Mouse (Mus musculus) stomach, postnatal 0 days (tissue): ENCODE data around the gene Smg6. TPM values are rescaled to one million over a fixed set of nuclear protein-coding genes. Genes with fewer than 3 reads are reported as not detected.

Source experiments
- ATAC-seq: fragments of 200-750 bp; cut with Nextera tagmentation; 2 replicates; pipeline ENCODE4 v1.8.0; 2017; ENCODE audit not compliant: low FRiP score, low TSS enrichment
- DNase-seq: peaks from one replicate; pipeline ENCODE4 v3.0.0-alpha.2; 2016; ENCODE audit warnings: low spot score
- H3K27ac ChIP-seq: fragments of 300-500 bp; sonication (generic); replicated peaks from 2 replicates; pipeline ENCODE4 v1.5.1; 2014; ENCODE audit warnings: mild to moderate bottlenecking, control low read depth
- H3K27me3 ChIP-seq: fragments of 300-500 bp; sonication (generic); 2 replicates; pipeline ENCODE4 v1.6.1; 2014; ENCODE audit warnings: low read length; ENCODE audit not compliant: control insufficient read depth, insufficient read depth
- H3K36me3 ChIP-seq: fragments of 300-500 bp; sonication (generic); 2 replicates; pipeline ENCODE4 v1.6.1; 2014; ENCODE audit warnings: low read length, mixed read lengths; ENCODE audit not compliant: control insufficient read depth, insufficient read depth
- H3K4me1 ChIP-seq: fragments of 300-500 bp; sonication (generic); replicated peaks from 2 replicates; pipeline ENCODE4 v1.6.1; 2014; ENCODE audit warnings: antibody characterized with exemption; ENCODE audit not compliant: control insufficient read depth, insufficient read depth
- H3K4me2 ChIP-seq: fragments of 300-500 bp; sonication (generic); replicated peaks from 2 replicates; pipeline ENCODE4 v1.6.1; 2014; ENCODE audit warnings: low read depth, mild to moderate bottlenecking, control low read depth, moderate library complexity
- H3K4me3 ChIP-seq: fragments of 300-500 bp; sonication (generic); 2 replicates; pipeline ENCODE4 v1.5.1; 2014; ENCODE audit warnings: low read depth, low read length, control low read depth
- H3K9ac ChIP-seq: fragments of 300-500 bp; sonication (generic); 2 replicates; pipeline ENCODE4 v1.6.1; 2014; ENCODE audit warnings: mild to moderate bottlenecking, low read length, control low read depth, mixed read lengths
- H3K9me3 ChIP-seq: fragments of 300-500 bp; sonication (generic); 2 replicates; pipeline ENCODE4 v1.6.1; 2016; ENCODE audit warnings: low read length; ENCODE audit not compliant: control insufficient read depth
- CTCF ChIP-seq: IDR thresholded peaks from 2 replicates; pipeline ENCODE4 v1.5.1; 2016; ENCODE audit warnings: antibody characterized with exemption, low read depth, mild to moderate bottlenecking, moderate library complexity
- EP300 ChIP-seq: optimal IDR thresholded peaks from 2 replicates; pipeline ENCODE3; 2016; ENCODE audit warnings: antibody characterized with exemption
- WGBS: fragments of 180-500 bp; shearing (Covaris S2); extraction: QIAGEN DNeasy Blood & Tissue Kit; methylation state at CpG from one replicate; pipeline ENCODE4 v1.1.7; 2014; 5-methylcytosine and 5-hydroxymethylcytosine counted together
- polyA plus RNA-seq: library from polyadenylated mRNA; unstranded; fragments of >200 nt; fragmentation: Nextera tagmentation; extraction: Ambion mirVana; gene quantifications from 2 replicates; pipeline ENCODE4 v1.2.1, GENCODE M21; 2015

Smg6 gene
- polyA plus RNA-seq, result 6.1 and 6.7 TPM in 2 replicates

GRCm38 (mm10) chr11:74925577-74926387 lies at the start of gene Smg6, which contains the start of gene Srr:
Gene Smg6, plus strand, starts transcription at chr11:74925823.
Gene Srr, minus strand, starts transcription at chr11:74925948.
- TF ChIP-seq EP300, result no peak
- TF ChIP-seq CTCF, result no peak; the same call in 1 of the 2 replicates
- peak; percentile 93 for ATAC-seq

DNA sequence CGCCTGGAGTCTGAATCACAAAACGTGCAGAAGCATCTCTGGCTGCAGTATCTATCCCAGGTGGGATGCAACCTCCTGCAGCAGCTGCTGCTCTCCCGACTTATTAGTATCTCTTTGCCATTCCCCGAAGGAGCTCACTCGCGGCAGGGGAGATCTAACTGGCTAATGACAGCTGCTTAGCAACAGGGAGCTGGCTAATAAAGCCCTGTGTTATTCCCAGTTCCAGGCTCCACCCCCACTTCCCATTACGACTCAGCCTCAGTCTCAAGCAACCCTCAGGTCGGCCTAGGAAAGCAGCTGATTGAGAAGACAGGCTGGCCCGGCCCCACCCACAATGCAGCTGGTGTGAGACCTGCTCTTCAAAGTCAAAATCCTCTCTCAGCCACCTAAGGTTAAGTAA lies 48.8 kb upstream of the Smg6 start:
- 6% methylated on average over 9 of the region's 9 CpGs for WGBS
- Histone ChIP-seq H3K27ac (0 out of 2 replicates have a peak overlapping the region, but pooled peaks have one; percentile 49), H3K9me3 (no peaks in the 10 kb centered on the region), H3K4me2 (peak overlapping the region; percentile 37), H3K36me3 (no peaks in the 10 kb centered on the region), H3K4me3 (no peak overlapping the region), H3K9ac (no peak overlapping the region), H3K4me1 (0 out of 2 replicates have a peak, but pooled peaks cover 2% of the 10 kb centered on the region), H3K27me3 (no peaks in the 10 kb centered on the region)
- DNase-seq (peak; percentile 71), ATAC-seq (peak; percentile 84)
- no peak for TF ChIP-seq EP300
- no peak for TF ChIP-seq CTCF

More at GRCm38 (mm10) chr11:74925577-74926387, at the start of gene Smg6, which contains the start of gene Srr:
- Histone ChIP-seq H3K27ac (peak within 1 kb of the TSS; percentile 98), H3K9me3 (no peaks in the 10 kb centered on the region), H3K9ac (peak within 1 kb of the TSS; percentile 93), H3K4me1 (no peaks in the 10 kb centered on the region), H3K4me3 (peak within 1 kb of the TSS; percentile 93), H3K4me2 (peak within 1 kb of the TSS; percentile 66), H3K27me3 (no peaks in the 10 kb centered on the region), H3K36me3 (0 out of 2 replicates have a peak, but pooled peaks cover 2% of the 10 kb centered on the region)
- peak; percentile 99 for DNase-seq
- WGBS, result under 1% methylated on average over 72 of the region's 88 CpGs

DNA sequence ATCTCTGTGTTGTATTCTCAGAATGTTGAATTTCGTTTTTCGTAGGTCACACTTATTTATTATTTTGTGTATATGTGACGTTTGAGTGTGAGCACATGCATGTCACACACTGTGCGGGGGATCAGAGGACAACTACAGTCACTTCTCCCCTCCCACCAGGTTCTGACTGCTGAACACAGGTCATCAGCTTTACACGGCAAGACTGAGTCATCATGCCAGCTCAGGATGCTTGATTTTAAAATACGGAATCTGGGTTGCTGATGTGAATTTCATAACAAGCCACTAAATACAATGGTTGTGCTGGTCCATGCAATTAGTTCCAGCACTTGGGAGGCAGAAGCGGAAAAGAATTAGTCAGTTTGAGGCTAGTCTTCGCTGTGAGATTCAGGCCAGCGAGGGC lies 44.6 kb upstream of the Smg6 start:
- WGBS, result 74% methylated on average over 9 of the region's 9 CpGs
- H3K4me1 ChIP-seq, result 0 out of 2 replicates have a peak, but pooled peaks cover 2% of the 10 kb centered on the region
- H3K9ac ChIP-seq, result no peak overlapping the region
- TF ChIP-seq CTCF (no peak), EP300 (no peak)
- no peak overlapping the region for H3K4me2 ChIP-seq
- no peaks in the 10 kb centered on the region for H3K9me3 ChIP-seq
- DNase-seq, result no peak
- no peaks in the 10 kb centered on the region for H3K36me3 ChIP-seq
- H3K4me3 ChIP-seq, result no peak overlapping the region
- H3K27ac ChIP-seq, result 0 out of 2 replicates have a peak overlapping the region, but pooled peaks have one; percentile 31
- peak; percentile 52 for ATAC-seq
- H3K27me3 ChIP-seq, result no peaks in the 10 kb centered on the region

DNA sequence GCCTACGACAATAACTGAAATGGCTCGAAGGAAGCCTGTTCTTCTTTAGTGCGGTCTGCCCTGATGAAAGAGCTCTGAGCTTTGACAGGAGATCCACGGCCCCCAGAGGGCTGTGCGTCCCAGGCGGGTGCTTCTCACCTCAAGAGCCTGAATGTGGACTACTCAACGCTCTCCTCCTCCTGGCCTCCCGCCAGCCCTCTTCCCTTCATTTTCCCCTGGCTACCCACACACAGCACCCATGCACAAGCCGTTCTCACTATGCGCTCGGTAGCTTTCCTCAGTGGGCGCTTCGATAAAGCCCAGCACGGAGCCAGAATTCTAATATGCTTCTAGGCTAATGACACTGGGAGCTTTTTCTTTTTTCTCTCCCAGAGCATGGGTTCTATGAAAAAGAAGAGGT lies 43.6 kb upstream of the Smg6 start:
- ATAC-seq, result no peak
- no peaks in the 10 kb centered on the region for H3K27me3 ChIP-seq
- WGBS, result 53% methylated on average over 14 of the region's 14 CpGs
- no peaks in the 10 kb centered on the region for H3K4me1 ChIP-seq
- peak overlapping the region; percentile 35; the same call in 1 of the 2 replicates for H3K9ac ChIP-seq
- peak overlapping the region; percentile 14; the same call in 1 of the 2 replicates for H3K4me2 ChIP-seq
- H3K4me3 ChIP-seq, result no peak overlapping the region
- peak overlapping the region; percentile 69 for H3K27ac ChIP-seq
- H3K36me3 ChIP-seq, result no peaks in the 10 kb centered on the region
- TF ChIP-seq CTCF (no peak), EP300 (no peak)
- peak; percentile 41 for DNase-seq
- H3K9me3 ChIP-seq, result no peaks in the 10 kb centered on the region

- Histone ChIP-seq H3K36me3 (no peaks in the 10 kb centered on the region), H3K4me2 (no peak overlapping the region), H3K27me3 (no peaks in the 10 kb centered on the region), H3K4me3 (no peak overlapping the region), H3K27ac (no peak overlapping the region), H3K9me3 (no peaks in the 10 kb centered on the region), H3K4me1 (no peaks in the 10 kb centered on the region), H3K9ac (no peak overlapping the region)
- TF ChIP-seq EP300 (no peak), CTCF (no peak)
- DNase-seq, result no peak
- no peak for ATAC-seq
- WGBS, result 91% methylated on average over 10 of the region's 10 CpGs
Measured at GRCm38 (mm10) chr11:74883098-74883497, 42.5 kb upstream of the Smg6 start.

DNA sequence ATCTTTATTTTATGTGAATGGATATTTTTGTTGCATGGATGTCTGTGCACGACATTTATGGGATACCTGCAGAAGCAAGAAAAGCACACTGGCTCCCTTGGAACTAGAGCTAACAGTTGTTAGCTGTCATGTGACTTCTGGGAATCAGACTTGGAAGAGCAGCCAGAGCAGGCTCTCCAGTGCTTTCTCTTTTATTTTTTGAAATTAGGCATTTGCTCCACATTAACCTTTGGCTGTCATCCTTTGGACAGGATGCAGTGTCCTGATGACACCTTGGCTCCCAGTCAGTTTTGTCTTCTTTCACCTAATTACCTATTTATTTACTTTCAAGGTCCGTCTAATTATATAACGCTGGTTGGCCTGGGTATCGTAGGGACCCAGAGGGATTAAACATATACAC lies 31.0 kb upstream of the Smg6 start:
- H3K4me2 ChIP-seq, result no peak overlapping the region
- H3K27ac ChIP-seq, result no peak overlapping the region
- no peak overlapping the region for H3K4me3 ChIP-seq
- 78% methylated on average over 4 of the region's 4 CpGs for WGBS
- H3K27me3 ChIP-seq, result no peaks in the 10 kb centered on the region
- no peaks in the 10 kb centered on the region for H3K9me3 ChIP-seq
- TF ChIP-seq EP300 (no peak), CTCF (no peak)
- no peaks in the 10 kb centered on the region for H3K36me3 ChIP-seq
- no peaks in the 10 kb centered on the region; the same call in 1 of the 2 replicates for H3K4me1 ChIP-seq
- ATAC-seq (no peak), DNase-seq (no peak)
- H3K9ac ChIP-seq, result no peak overlapping the region
